Mouse (Mus musculus) kidney, embryonic 16.5 days (tissue): ENCODE measurements around the gene Dock11. TPM values are rescaled to one million over a fixed set of nuclear protein-coding genes. Genes with fewer than 3 reads are reported as not detected.

Source experiments
- ATAC-seq: fragments of 200-750 bp; cut with Nextera tagmentation; 2 replicates; pipeline ENCODE4 v1.8.0; 2017; ENCODE audit warnings: moderate TSS enrichment; ENCODE audit not compliant: low FRiP score, low TSS enrichment
- H3K27ac ChIP-seq: fragments of 300-500 bp; sonication (generic); 2 replicates; pipeline ENCODE4 v1.5.1; 2014; ENCODE audit warnings: low read length
- H3K27me3 ChIP-seq: fragments of 300-500 bp; sonication (generic); 2 replicates; pipeline ENCODE4 v1.6.1; 2014; ENCODE audit warnings: low read length, control low read depth, mixed read lengths; ENCODE audit not compliant: insufficient read depth
- H3K36me3 ChIP-seq: fragments of 300-500 bp; sonication (generic); 2 replicates; pipeline ENCODE4 v1.6.1; 2014; ENCODE audit warnings: low read length, control low read depth, mixed read lengths; ENCODE audit not compliant: insufficient read depth
- H3K4me1 ChIP-seq: fragments of 300-500 bp; sonication (generic); 2 replicates; pipeline ENCODE4 v1.6.1; 2014; ENCODE audit warnings: low read length, control low read depth, mixed read lengths; ENCODE audit not compliant: insufficient read depth
- H3K4me2 ChIP-seq: fragments of 300-500 bp; sonication (generic); replicated peaks from 2 replicates; pipeline ENCODE4 v1.6.1; 2014; ENCODE audit warnings: low read depth, low read length
- H3K4me3 ChIP-seq: fragments of 300-500 bp; sonication (generic); 2 replicates; pipeline ENCODE4 v1.5.1; 2014; ENCODE audit warnings: mild to moderate bottlenecking, low read length
- H3K9ac ChIP-seq: fragments of 300-500 bp; sonication (generic); replicated peaks from 2 replicates; pipeline ENCODE4 v1.6.1; 2014; ENCODE audit warnings: low read length
- H3K9me3 ChIP-seq: fragments of 300-500 bp; sonication (generic); 2 replicates; pipeline ENCODE4 v1.6.1; 2016; ENCODE audit warnings: low read length, control low read depth
- WGBS: fragments of 180-500 bp; shearing (Covaris S2); extraction: QIAGEN DNeasy Blood & Tissue Kit; methylation state at CpG from one replicate; pipeline ENCODE4 v1.1.7; 2014; 5-methylcytosine and 5-hydroxymethylcytosine counted together
- polyA plus RNA-seq: library from polyadenylated mRNA; unstranded; fragments of >200 nt; fragmentation: Nextera tagmentation; extraction: Ambion mirVana; gene quantifications from 2 replicates; pipeline ENCODE4 v1.2.1, GENCODE M21; 2015

Dock11 gene
- polyA plus RNA-seq, 1 experiment from 2014 or later, result 10.9 TPM

- no peak overlapping the region for H3K27ac ChIP-seq
- no peak for ATAC-seq
- 56% methylated on average over 5 of the region's 5 CpGs for WGBS
- no peaks in the 10 kb centered on the region for H3K4me1 ChIP-seq
- H3K9ac ChIP-seq, result no peak overlapping the region
- no peaks in the 10 kb centered on the region for H3K36me3 ChIP-seq
- H3K9me3 ChIP-seq, result no peaks in the 10 kb centered on the region
- H3K4me2 ChIP-seq, result no peak overlapping the region
- no peaks in the 10 kb centered on the region for H3K27me3 ChIP-seq
- H3K4me3 ChIP-seq, result no peak overlapping the region
Observed at GRCm38 (mm10) chrX:35990508-35991095, 102.0 kb downstream of the Dock11 start.

GRCm38 (mm10) chrX:35994226-35994625, 105.6 kb downstream of the Dock11 start:
- ATAC-seq, result no peak
- H3K36me3 ChIP-seq, result no peaks in the 10 kb centered on the region
- H3K4me1 ChIP-seq, result no peaks in the 10 kb centered on the region

DNA sequence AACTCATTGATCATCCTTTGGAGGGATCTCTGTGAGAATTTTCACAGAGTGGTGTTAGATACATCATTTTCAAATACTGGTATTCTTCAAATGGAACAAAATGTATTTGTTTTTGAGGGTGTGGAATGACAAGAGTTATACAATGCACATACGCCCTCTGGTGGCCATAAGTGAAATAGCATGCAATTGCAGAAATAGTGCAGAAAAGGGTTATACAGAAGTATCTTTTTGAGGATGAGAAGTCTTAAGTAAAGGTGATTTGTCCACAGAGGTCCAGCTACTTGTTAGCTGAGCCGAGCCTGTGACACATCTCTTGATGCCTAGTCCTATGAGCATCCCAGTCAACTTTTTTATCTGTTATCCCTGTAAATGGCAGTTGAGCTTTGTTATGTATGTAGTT, 108.4 kb downstream of the Dock11 start:
- no peaks in the 10 kb centered on the region for H3K9me3 ChIP-seq
- no peak overlapping the region for H3K9ac ChIP-seq
- H3K4me3 ChIP-seq, result no peak overlapping the region
- ATAC-seq, result no peak
- no peaks in the 10 kb centered on the region for H3K36me3 ChIP-seq
- no peaks in the 10 kb centered on the region for H3K27me3 ChIP-seq
- H3K27ac ChIP-seq, result no peak overlapping the region
- 20% methylated on average over 2 of the region's 2 CpGs for WGBS
- no peak overlapping the region for H3K4me2 ChIP-seq
- H3K4me1 ChIP-seq, result no peaks in the 10 kb centered on the region

More at GRCm38 (mm10) chrX:35994226-35994625, 105.6 kb downstream of the Dock11 start:
- Histone ChIP-seq H3K9ac (no peak overlapping the region), H3K27me3 (no peaks in the 10 kb centered on the region), H3K4me2 (no peak overlapping the region), H3K9me3 (no peaks in the 10 kb centered on the region), H3K4me3 (no peak overlapping the region), H3K27ac (no peak overlapping the region)
- 79% methylated on average over 6 of the region's 6 CpGs for WGBS

GRCm38 (mm10) chrX:35997793-35998419, 109.3 kb downstream of the Dock11 start:
- no peak overlapping the region for H3K4me2 ChIP-seq
- 66% methylated on average over 5 of the region's 5 CpGs for WGBS
- H3K36me3 ChIP-seq, result no peaks in the 10 kb centered on the region
- H3K27ac ChIP-seq, result no peak overlapping the region
- H3K4me1 ChIP-seq, result no peaks in the 10 kb centered on the region
- no peak for ATAC-seq
- no peaks in the 10 kb centered on the region for H3K27me3 ChIP-seq
- H3K9me3 ChIP-seq, result no peaks in the 10 kb centered on the region
- H3K4me3 ChIP-seq, result no peak overlapping the region
- no peak overlapping the region for H3K9ac ChIP-seq

GRCm38 (mm10) chrX:36025651-36026050, 137.0 kb downstream of the Dock11 start:
- no peak for ATAC-seq
- H3K27ac ChIP-seq, result no peak overlapping the region
- peaks cover 4% of the 10 kb centered on the region; the same call in 1 of the 2 replicates for H3K36me3 ChIP-seq
- H3K4me2 ChIP-seq, result no peak overlapping the region
- H3K4me1 ChIP-seq, result no peaks in the 10 kb centered on the region
- 85% methylated on average over 17 of the region's 17 CpGs for WGBS
- no peak overlapping the region for H3K9ac ChIP-seq
- H3K9me3 ChIP-seq, result 0 out of 2 replicates have a peak, but pooled peaks cover 3% of the 10 kb centered on the region
- H3K27me3 ChIP-seq, result no peaks in the 10 kb centered on the region
- no peak overlapping the region for H3K4me3 ChIP-seq

DNA sequence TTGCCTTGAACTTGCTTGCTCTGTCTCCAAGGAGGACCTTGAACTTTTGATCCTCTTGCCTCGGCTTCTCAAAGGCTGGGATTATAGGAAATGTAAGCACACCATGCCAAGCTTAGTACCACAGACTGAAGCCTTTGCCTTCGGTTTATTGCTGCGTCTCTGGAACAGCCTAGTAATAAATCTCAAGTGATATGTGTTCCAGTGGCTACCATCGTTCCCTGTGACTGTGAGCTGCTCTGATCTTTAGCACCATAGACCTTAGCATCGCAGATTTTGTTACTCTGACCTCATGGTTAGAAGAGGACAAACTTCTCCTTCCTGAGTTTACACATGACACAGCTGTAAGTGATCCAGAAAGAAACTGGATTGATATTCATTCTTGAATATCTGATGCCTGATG, 142.5 kb downstream of the Dock11 start:
- no peak overlapping the region for H3K27ac ChIP-seq
- no peaks in the 10 kb centered on the region for H3K27me3 ChIP-seq
- WGBS, result 46% methylated on average over 5 of the region's 5 CpGs
- H3K9ac ChIP-seq, result no peak overlapping the region
- H3K4me1 ChIP-seq, result no peaks in the 10 kb centered on the region
- no peak overlapping the region for H3K4me2 ChIP-seq
- no peaks in the 10 kb centered on the region for H3K9me3 ChIP-seq
- H3K4me3 ChIP-seq, result no peak overlapping the region
- no peaks in the 10 kb centered on the region for H3K36me3 ChIP-seq
- ATAC-seq, result no peak

- Histone ChIP-seq H3K36me3 (no peaks in the 10 kb centered on the region), H3K9me3 (no peaks in the 10 kb centered on the region), H3K27me3 (no peaks in the 10 kb centered on the region), H3K4me2 (no peak overlapping the region), H3K9ac (no peak overlapping the region), H3K4me3 (no peak overlapping the region), H3K27ac (no peak overlapping the region), H3K4me1 (no peaks in the 10 kb centered on the region)
- no peak for ATAC-seq
- WGBS, result 76% methylated on average over 8 of the region's 8 CpGs
Observed at GRCm38 (mm10) chrX:36034045-36034444, 145.4 kb downstream of the Dock11 start.

DNA sequence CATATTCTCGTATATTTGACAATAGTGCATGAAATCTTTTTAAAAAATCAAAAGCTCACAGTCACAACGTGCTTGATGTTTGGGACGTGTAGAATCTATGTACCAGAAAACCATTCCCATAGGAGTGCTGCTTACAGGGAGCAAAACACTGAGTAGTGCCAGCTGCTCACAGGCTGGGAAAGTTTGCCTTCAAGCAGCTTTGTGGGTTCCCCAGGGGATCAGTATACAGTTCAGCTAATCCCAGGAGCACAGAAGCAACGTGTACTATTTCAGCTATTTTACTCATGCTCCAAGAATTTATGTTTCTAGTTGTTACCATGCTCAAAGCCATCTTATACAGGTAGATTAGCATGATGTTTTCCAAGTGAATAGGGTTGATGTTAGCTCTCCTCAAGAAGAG, 157.1 kb downstream of the Dock11 start:
- 65% methylated on average over 4 of the region's 4 CpGs for WGBS
- no peak for ATAC-seq
- Histone ChIP-seq H3K4me3 (no peak overlapping the region), H3K36me3 (no peaks in the 10 kb centered on the region), H3K4me1 (no peaks in the 10 kb centered on the region), H3K9me3 (no peaks in the 10 kb centered on the region), H3K9ac (no peak overlapping the region), H3K27ac (no peak overlapping the region), H3K27me3 (no peaks in the 10 kb centered on the region), H3K4me2 (no peak overlapping the region)

GRCm38 (mm10) chrX:36047451-36047850, 158.8 kb downstream of the Dock11 start:
- Histone ChIP-seq H3K4me1 (no peaks in the 10 kb centered on the region), H3K36me3 (no peaks in the 10 kb centered on the region), H3K9me3 (no peaks in the 10 kb centered on the region), H3K27ac (no peak overlapping the region), H3K4me3 (no peak overlapping the region), H3K4me2 (no peak overlapping the region), H3K27me3 (no peaks in the 10 kb centered on the region), H3K9ac (no peak overlapping the region)
- 79% methylated on average over 1 of the region's 1 CpGs for WGBS
- no peak for ATAC-seq

- Histone ChIP-seq H3K36me3 (no peaks in the 10 kb centered on the region), H3K9ac (no peak overlapping the region), H3K4me2 (no peak overlapping the region), H3K27me3 (no peaks in the 10 kb centered on the region), H3K27ac (no peak overlapping the region), H3K4me3 (no peak overlapping the region), H3K9me3 (no peaks in the 10 kb centered on the region), H3K4me1 (no peaks in the 10 kb centered on the region)
- ATAC-seq, result no peak
Observed at GRCm38 (mm10) chrX:36050312-36050711, 161.7 kb downstream of the Dock11 start.
